ENCODE assay signal across 8 mouse cellular contexts in genomic region chr1:75000496-75000895, GRCm38 (mm10). TPM values are rescaled to one million over a fixed set of nuclear protein-coding genes. Genes with fewer than 3 reads are reported as not detected.
A peak's percentile ranks its signal among the peaks of the same experiment; 100 is the strongest.
DNase-seq lines count a peak whose midpoint lies in the region; ATAC-seq and TF ChIP-seq lines count a peak whose summit lies in the region.

No protein-coding gene starts in this region.

- peak; percentile 54 for DNase-seq in kidney, adult 2 months
- DNase-seq in CH12.LX (ENCODE audit: extremely low read depth): peak; percentile 67
- DNase-seq in T-cell, adult 2 months (ENCODE audit: low spot score): peak; percentile 7
- peak; percentile 26 to 61 for DNase-seq in cerebellum, postnatal 14 days
- DNase-seq in kidney, postnatal 0 days (ENCODE audit: low spot score): peak; percentile 55

- H3K9me3 ChIP-seq in kidney, embryonic 16.5 days (ENCODE audit: low read length): no peaks in the 10 kb centered on the region
- no peaks in the 10 kb centered on the region for H3K9me3 ChIP-seq in CH12.LX (replicated peaks; ENCODE audit: low read length)
- no peaks in the 10 kb centered on the region for H3K9me3 ChIP-seq in kidney, postnatal 0 days (replicated peaks; ENCODE audit: low read length)

- TF ChIP-seq EP300 in CH12.LX (IDR thresholded peaks at IDR 0.05; ENCODE audit: low read length): no peak

- peak; percentile 82 for TF ChIP-seq CTCF in kidney, adult 2 months (conservative IDR thresholded peaks at IDR 0.05; ENCODE audit: insufficient read depth, insufficient read length, low read depth, low read length)
- TF ChIP-seq CTCF in CH12.LX (conservative IDR thresholded peaks at IDR 0.05 in 1 of 2, IDR thresholded peaks at IDR 0.05 in 1 of 2; ENCODE audit: low read depth in 2 of 2, low read length in 2 of 2): peak; percentile 92 to 100
- peak; percentile 83 for TF ChIP-seq CTCF in kidney, postnatal 0 days (IDR thresholded peaks at IDR 0.05; ENCODE audit: low read depth)

- H3K27me3 ChIP-seq in kidney, adult 2 months (replicated peaks; ENCODE audit: control insufficient read depth, insufficient read depth, low read length): no peaks in the 10 kb centered on the region
- no peaks in the 10 kb centered on the region for H3K27me3 ChIP-seq in kidney, embryonic 16.5 days (ENCODE audit: insufficient read depth, low read length)
- H3K27me3 ChIP-seq in CH12.LX (replicated peaks): no peaks in the 10 kb centered on the region
- H3K27me3 ChIP-seq in kidney, postnatal 0 days (ENCODE audit: insufficient read depth, low read length): no peaks in the 10 kb centered on the region

- no peak for ATAC-seq in kidney, embryonic 16.5 days (ENCODE audit: low FRiP score, low TSS enrichment)
- ATAC-seq in kidney, postnatal 0 days (replicated peaks; ENCODE audit: low FRiP score, low read depth): no peak
- ATAC-seq in megakaryocyte progenitor cell, adult 5-6 weeks (replicated peaks; ENCODE audit: poor library complexity): peak; percentile 61
- no peak for ATAC-seq in erythroid progenitor cell, adult 5-6 weeks (replicated peaks; ENCODE audit: low FRiP score, poor library complexity, severe bottlenecking)

- dilution Hi-C loops in CH12.LX (cut with MboI; ENCODE audit: extremely low pct_ligation_motif_present, extremely low pct_unique_long_range_greater_than_20kb, low sequenced_read_pairs): no loop called here

- no peak overlapping the region for H3K27ac ChIP-seq in kidney, adult 2 months (ENCODE audit: insufficient read depth, low read depth, low read length)
- no peak overlapping the region for H3K27ac ChIP-seq in kidney, embryonic 16.5 days (ENCODE audit: low read length)
- H3K27ac ChIP-seq in CH12.LX (ENCODE audit: insufficient read depth, low read depth): no peak overlapping the region
- H3K27ac ChIP-seq in kidney, postnatal 0 days: no peak overlapping the region

- WGBS in kidney, adult 2 months: 3% methylated on average over 1 of the region's 1 CpGs
- 0% methylated on average over 1 of the region's 1 CpGs for WGBS in kidney, embryonic 16.5 days
- 0% methylated on average over 1 of the region's 1 CpGs for WGBS in kidney, postnatal 0 days

- no peaks in the 10 kb centered on the region for H3K36me3 ChIP-seq in kidney, adult 2 months (ENCODE audit: control insufficient read depth, insufficient read depth, low read length)
- no peaks in the 10 kb centered on the region for H3K36me3 ChIP-seq in kidney, embryonic 16.5 days (ENCODE audit: insufficient read depth, low read length)
- no peaks in the 10 kb centered on the region for H3K36me3 ChIP-seq in CH12.LX (replicated peaks in 1 of 2; ENCODE audit: control insufficient read depth in 1 of 2, insufficient read depth in 1 of 2, low read length in 1 of 2)
- H3K36me3 ChIP-seq in kidney, postnatal 0 days (ENCODE audit: insufficient read depth, low read length): no peaks in the 10 kb centered on the region

- H3K4me2 ChIP-seq in kidney, embryonic 16.5 days (replicated peaks; ENCODE audit: low read depth, low read length): no peak overlapping the region
- H3K4me2 ChIP-seq in CH12.LX (ENCODE audit: insufficient read depth, low read depth, poor library complexity, severe bottlenecking): no peak overlapping the region
- H3K4me2 ChIP-seq in kidney, postnatal 0 days (ENCODE audit: low read length): no peak overlapping the region

- no peaks in the 10 kb centered on the region for H3K79me2 ChIP-seq in CH12.LX (replicated peaks; ENCODE audit: control insufficient read depth, extremely low read depth, insufficient read depth, poor library complexity, severe bottlenecking)

- TF ChIP-seq POLR2A in kidney, adult 2 months (IDR thresholded peaks at IDR 0.05; ENCODE audit: low read depth, low read length): no peak
- no peak for TF ChIP-seq POLR2A in CH12.LX (IDR thresholded peaks at IDR 0.05; ENCODE audit: low read depth, low read length)

- peak; percentile 57 for TF ChIP-seq RAD21 in CH12.LX (IDR thresholded peaks at IDR 0.05; ENCODE audit: low read depth, low read length)

- H3K4me1 ChIP-seq in kidney, adult 2 months (ENCODE audit: control insufficient read depth, insufficient read depth, low read length): no peaks in the 10 kb centered on the region
- no peaks in the 10 kb centered on the region for H3K4me1 ChIP-seq in kidney, embryonic 16.5 days (ENCODE audit: insufficient read depth, low read length)
- H3K4me1 ChIP-seq in CH12.LX (ENCODE audit: control insufficient read depth in 1 of 2, insufficient read depth in 2 of 2): peaks cover 0 to 11% of the 10 kb centered on the region in 2 experiments; a peak in 1 of 4 replicates
- no peaks in the 10 kb centered on the region for H3K4me1 ChIP-seq in kidney, postnatal 0 days (replicated peaks; ENCODE audit: insufficient read depth, low read length)

- no peak overlapping the region for H3K9ac ChIP-seq in kidney, embryonic 16.5 days (replicated peaks; ENCODE audit: low read length)
- no peak overlapping the region for H3K9ac ChIP-seq in CH12.LX (ENCODE audit: insufficient read depth, low read depth)
- H3K9ac ChIP-seq in kidney, postnatal 0 days (ENCODE audit: low read depth, low read length): no peak overlapping the region

- H3K4me3 ChIP-seq in kidney, adult 2 months (ENCODE audit: insufficient read depth, low read depth, low read length): no peak overlapping the region
- no peak overlapping the region for H3K4me3 ChIP-seq in kidney, embryonic 16.5 days (ENCODE audit: low read length)
- no peak overlapping the region for H3K4me3 ChIP-seq in CH12.LX (replicated peaks in 1 of 3; ENCODE audit: low read depth in 2 of 3, low read length in 2 of 3, poor library complexity in 1 of 3)
- no peak overlapping the region for H3K4me3 ChIP-seq in kidney, postnatal 0 days (replicated peaks; ENCODE audit: low read depth, low read length)

- in situ Hi-C loops in CH12.LX (cut with MboI; ENCODE audit: low pct_ligation_motif_present, low pct_unique_long_range_greater_than_20kb, low sequenced_read_pairs): no loop called here

TF ChIP-seq in CH12.LX, 34 proteins besides CTCF, POLR2A, EP300 and RAD21:
- no peak for TF ChIP-seq MXI1 (IDR thresholded peaks at IDR 0.05; ENCODE audit: low read depth, low read length)
- no peak for TF ChIP-seq TBP (conservative IDR thresholded peaks at IDR 0.05; ENCODE audit: low read depth, low read length)
- TF ChIP-seq CHD1 (IDR thresholded peaks at IDR 0.05; ENCODE audit: low read depth, low read length): no peak
- TF ChIP-seq MEF2A (IDR thresholded peaks at IDR 0.05; ENCODE audit: borderline replicate concordance, low read depth, low read length): no peak
- peak; percentile 96 for TF ChIP-seq SMC3 (IDR thresholded peaks at IDR 0.05; ENCODE audit: low read depth, low read length)
- TF ChIP-seq TCF12 (IDR thresholded peaks at IDR 0.05; ENCODE audit: low read depth, low read length): no peak
- no peak for TF ChIP-seq ZNF384 (IDR thresholded peaks at IDR 0.05; ENCODE audit: low read depth, low read length)
- TF ChIP-seq MAFK (IDR thresholded peaks at IDR 0.05; ENCODE audit: insufficient replicate concordance, low read length): no peak
- TF ChIP-seq JUND (conservative IDR thresholded peaks at IDR 0.05; ENCODE audit: low read depth, low read length): 0 out of 2 replicates have a peak, but pooled peaks have one; percentile 26
- TF ChIP-seq PAX5 (IDR thresholded peaks at IDR 0.05; ENCODE audit: low read length): no peak
- TF ChIP-seq JUN (IDR thresholded peaks at IDR 0.05; ENCODE audit: insufficient read depth, low read depth, low read length): no peak
- no peak for TF ChIP-seq ELF1 (IDR thresholded peaks at IDR 0.05; ENCODE audit: low read depth, low read length)
- TF ChIP-seq IRF4 (IDR thresholded peaks at IDR 0.05; ENCODE audit: low read depth, low read length): no peak
- no peak; the same call in 1 of the 2 replicates for TF ChIP-seq ZC3H11A (IDR thresholded peaks at IDR 0.05; ENCODE audit: low read depth, low read length)
TF ChIP-seq in CH12.LX: peak in this region for 2.

RNA-seq across cellular contexts. Expression of gene Ihh, which starts 49.0 kb away (rescaled TPM):
- 30.3 and 43.5 TPM in 2 replicates for polyA plus RNA-seq in kidney, adult 2 months (2012; rRNA removed)
- 2.4 and 3.4 TPM in 2 replicates for polyA plus RNA-seq in kidney, embryonic 16.5 days (2015; fragmentation: Nextera tagmentation; extraction: Ambion mirVana)
- total RNA-seq in CH12.LX (2012; rRNA removed) (not detected in 2 replicates), CH12.LX (2014; rRNA removed) (not detected in 2 replicates)
- polyA plus RNA-seq in CH12.LX (2012; ENCODE audit: insufficient read length, low read depth): not detected in 2 replicates
- 6.3 and 6.9 TPM in 2 replicates for polyA plus RNA-seq in kidney, postnatal 0 days (2015; fragmentation: Nextera tagmentation; extraction: Ambion mirVana)
- total RNA-seq in megakaryocyte progenitor cell, adult 5-6 weeks (2015): 0.07 TPM in 1 of 2 replicates, not detected in the other
- not detected in 2 replicates for total RNA-seq in megakaryocyte progenitor cell, adult 5-6 weeks (2017)
- total RNA-seq in erythroid progenitor cell, adult 5-6 weeks (2015; ENCODE audit: low replicate concordance): not detected in 2 replicates
- total RNA-seq in erythroid progenitor cell, adult 5-6 weeks (2017; ENCODE audit: low replicate concordance): not detected in 2 replicates

Comparison
In these comparisons a context has a peak if more than half of its experiments do, and no peak if none do; other contexts are left out.
1. DNase-seq: peak in every context shown above with its lines; median percentile 67 in CH12.LX; 55 in kidney, postnatal 0 days; 54 in kidney, adult 2 months; 44 in cerebellum, postnatal 14 days; 7 in T-cell, adult 2 months.